Mouse (Mus musculus) layer of hippocampus, adult 11-12 months (tissue): ENCODE measurements around the gene Pde1c.

Experiments
- DNase-seq: peaks from one replicate; pipeline ENCODE4 v3.0.0; 2022; ENCODE audit warnings: low spot score

The Pde1c gene

GRCm38 (mm10) chr6:56076378-56076805 is 492.5 kb downstream of the Pde1c start:
- DNase-seq = peak; percentile 10

GRCm38 (mm10) chr6:56068516-56068915 is 500.4 kb downstream of the Pde1c start:
- no peak for DNase-seq

- DNase-seq = peak; percentile 14
Measured at GRCm38 (mm10) chr6:56066632-56067282, 502.1 kb downstream of the Pde1c start.

- no peak for DNase-seq
Measured at GRCm38 (mm10) chr6:56063736-56064135, 505.2 kb downstream of the Pde1c start.

- peak; percentile 50 for DNase-seq
Measured at GRCm38 (mm10) chr6:56049104-56049503, 519.8 kb downstream of the Pde1c start.

GRCm38 (mm10) chr6:56048580-56048979 is 520.3 kb downstream of the Pde1c start:
- DNase-seq = no peak

GRCm38 (mm10) chr6:56044716-56045115 is 524.2 kb downstream of the Pde1c start:
- DNase-seq = no peak

- DNase-seq = no peak
Measured at GRCm38 (mm10) chr6:56044270-56044669, 524.6 kb downstream of the Pde1c start.

- DNase-seq = no peak
Measured at GRCm38 (mm10) chr6:56039476-56040055, 529.3 kb downstream of the Pde1c start.

GRCm38 (mm10) chr6:56035054-56035453 is 533.8 kb downstream of the Pde1c start:
- no peak for DNase-seq

GRCm38 (mm10) chr6:56032231-56032630 is 536.7 kb downstream of the Pde1c start:
- no peak for DNase-seq

GRCm38 (mm10) chr6:56029986-56030385 is 538.9 kb downstream of the Pde1c start:
- DNase-seq = no peak

- no peak for DNase-seq
Measured at GRCm38 (mm10) chr6:56027966-56028365, 540.9 kb downstream of the Pde1c start.

GRCm38 (mm10) chr6:56027318-56027717 is 541.6 kb downstream of the Pde1c start:
- no peak for DNase-seq

- DNase-seq = no peak
Measured at GRCm38 (mm10) chr6:56025533-56025932, 543.4 kb downstream of the Pde1c start.
